Mouse (Mus musculus) midbrain, embryonic 11.5 days (tissue): ENCODE measurements around the gene E2f6. TPM values are rescaled to one million over a fixed set of nuclear protein-coding genes. Genes with fewer than 3 reads are reported as not detected.

Source experiments
- ATAC-seq: fragments of 200-750 bp; cut with Nextera tagmentation; 2 replicates; pipeline ENCODE4 v1.8.0; 2017; ENCODE audit warnings: moderate TSS enrichment, moderate library complexity; ENCODE audit not compliant: low FRiP score
- DNase-seq: peaks from one replicate; pipeline ENCODE4 v3.0.0; 2015; ENCODE audit warnings: low spot score; ENCODE audit errors: missing footprints
- H3K27ac ChIP-seq: fragments of 300-500 bp; sonication (generic); 2 replicates; pipeline ENCODE4 v1.5.1; 2014; ENCODE audit warnings: low read depth, low read length
- H3K27me3 ChIP-seq: fragments of 300-500 bp; sonication (generic); 2 replicates; pipeline ENCODE4 v1.6.1; 2014; ENCODE audit warnings: mild to moderate bottlenecking, low read length, moderate library complexity, mixed read lengths; ENCODE audit not compliant: control insufficient read depth, insufficient read depth
- H3K36me3 ChIP-seq: fragments of 300-500 bp; sonication (generic); 2 replicates; pipeline ENCODE4 v1.6.1; 2014; ENCODE audit warnings: mild to moderate bottlenecking, low read length, moderate library complexity, mixed read lengths; ENCODE audit not compliant: control insufficient read depth, insufficient read depth
- H3K4me1 ChIP-seq: fragments of 300-500 bp; sonication (generic); 2 replicates; pipeline ENCODE4 v1.6.1; 2014; ENCODE audit warnings: low read length; ENCODE audit not compliant: control insufficient read depth, insufficient read depth
- H3K4me2 ChIP-seq: fragments of 300-500 bp; sonication (generic); 2 replicates; pipeline ENCODE4 v1.6.1; 2014; ENCODE audit warnings: mild to moderate bottlenecking, moderate library complexity
- H3K4me3 ChIP-seq: fragments of 300-500 bp; sonication (generic); 2 replicates; pipeline ENCODE4 v1.5.1; 2014; ENCODE audit warnings: low read depth, low read length
- H3K9ac ChIP-seq: fragments of 300-500 bp; sonication (generic); 2 replicates; pipeline ENCODE4 v1.6.1; 2014; ENCODE audit warnings: low read length
- H3K9me3 ChIP-seq: fragments of 300-500 bp; sonication (generic); 2 replicates; pipeline ENCODE4 v1.6.1; 2016; ENCODE audit warnings: low read length; ENCODE audit not compliant: control insufficient read depth
- WGBS: fragments of 180-500 bp; shearing (Covaris S2); extraction: QIAGEN DNeasy Blood & Tissue Kit; methylation state at CpG from one replicate; pipeline ENCODE4 v1.1.7; 2014; 5-methylcytosine and 5-hydroxymethylcytosine counted together
- polyA plus RNA-seq: library from polyadenylated mRNA; unstranded; fragments of >200 nt; fragmentation: Nextera tagmentation; extraction: Ambion mirVana; gene quantifications from 2 replicates; pipeline ENCODE4 v1.2.1, GENCODE M21; 2014

E2f6 gene
- polyA plus RNA-seq, 1 experiment from 2014 or later = 85.1 TPM

- H3K4me3 ChIP-seq = no peak overlapping the region
- no peak overlapping the region for H3K4me2 ChIP-seq
- DNase-seq (no peak), ATAC-seq (no peak)
- no peak overlapping the region for H3K27ac ChIP-seq
- no peak overlapping the region for H3K9ac ChIP-seq
- peaks cover 5% of the 10 kb centered on the region; the same call in 1 of the 2 replicates for H3K4me1 ChIP-seq
- 67% methylated on average over 2 of the region's 2 CpGs for WGBS
- no peaks in the 10 kb centered on the region for H3K9me3 ChIP-seq
- no peaks in the 10 kb centered on the region for H3K27me3 ChIP-seq
- no peaks in the 10 kb centered on the region for H3K36me3 ChIP-seq
Observed at GRCm38 (mm10) chr12:16849821-16850220, 39.1 kb downstream of the E2f6 start.

DNA sequence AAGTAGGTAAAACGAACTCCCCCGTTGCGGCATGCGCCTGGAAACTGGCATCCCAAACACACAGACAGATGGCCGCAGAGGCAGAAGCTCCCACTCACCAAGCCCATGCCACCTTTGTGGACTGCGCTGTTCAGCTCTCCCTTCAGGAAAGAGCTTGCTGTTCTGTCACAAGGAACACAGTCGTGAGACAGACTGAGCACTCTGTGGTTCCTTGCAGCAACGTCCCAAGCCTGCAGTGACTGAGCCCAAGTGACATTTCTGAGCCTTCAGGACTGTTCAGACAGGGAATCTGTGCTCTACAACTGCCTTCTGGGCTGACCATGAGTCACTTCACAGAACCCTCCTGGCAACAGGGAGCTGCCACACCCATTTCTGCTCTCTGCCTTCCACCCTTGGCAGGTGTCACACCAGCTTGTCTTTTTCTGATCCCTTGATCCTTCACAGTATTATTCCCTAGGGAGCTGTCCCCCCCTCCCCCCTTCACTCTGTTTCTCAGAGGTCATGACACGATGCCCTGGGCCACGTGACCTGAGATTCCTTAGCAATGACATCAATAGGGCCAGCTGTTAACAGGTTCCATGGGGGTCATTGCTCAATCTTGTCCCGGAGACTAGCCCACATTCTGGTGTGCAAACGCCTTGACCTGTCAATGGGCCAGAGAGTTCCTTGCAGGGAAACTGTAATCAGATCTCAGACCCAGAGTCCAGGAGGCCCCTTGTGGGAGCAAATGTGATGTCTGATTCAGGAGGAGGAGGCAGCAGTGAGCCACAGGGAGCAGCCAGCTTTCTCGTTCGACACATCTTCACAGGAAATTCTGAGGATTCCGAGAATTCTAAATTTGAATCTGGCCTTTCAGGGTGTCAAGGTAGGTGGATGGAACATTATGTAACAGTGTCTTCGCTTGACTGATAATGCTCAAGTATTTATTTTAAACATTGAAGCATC is 39.9 kb downstream of the E2f6 start:
- peaks cover 7% of the 10 kb centered on the region; the same call in 1 of the 2 replicates for H3K4me1 ChIP-seq
- DNase-seq (peak; percentile 90), ATAC-seq (peak; percentile 59)
- no peak overlapping the region for H3K9ac ChIP-seq
- no peaks in the 10 kb centered on the region for H3K36me3 ChIP-seq
- H3K9me3 ChIP-seq = no peaks in the 10 kb centered on the region
- no peak overlapping the region for H3K4me3 ChIP-seq
- no peak overlapping the region for H3K27ac ChIP-seq
- H3K27me3 ChIP-seq = no peaks in the 10 kb centered on the region
- no peak overlapping the region for H3K4me2 ChIP-seq
- WGBS = 45% methylated on average over 16 of the region's 16 CpGs

DNA sequence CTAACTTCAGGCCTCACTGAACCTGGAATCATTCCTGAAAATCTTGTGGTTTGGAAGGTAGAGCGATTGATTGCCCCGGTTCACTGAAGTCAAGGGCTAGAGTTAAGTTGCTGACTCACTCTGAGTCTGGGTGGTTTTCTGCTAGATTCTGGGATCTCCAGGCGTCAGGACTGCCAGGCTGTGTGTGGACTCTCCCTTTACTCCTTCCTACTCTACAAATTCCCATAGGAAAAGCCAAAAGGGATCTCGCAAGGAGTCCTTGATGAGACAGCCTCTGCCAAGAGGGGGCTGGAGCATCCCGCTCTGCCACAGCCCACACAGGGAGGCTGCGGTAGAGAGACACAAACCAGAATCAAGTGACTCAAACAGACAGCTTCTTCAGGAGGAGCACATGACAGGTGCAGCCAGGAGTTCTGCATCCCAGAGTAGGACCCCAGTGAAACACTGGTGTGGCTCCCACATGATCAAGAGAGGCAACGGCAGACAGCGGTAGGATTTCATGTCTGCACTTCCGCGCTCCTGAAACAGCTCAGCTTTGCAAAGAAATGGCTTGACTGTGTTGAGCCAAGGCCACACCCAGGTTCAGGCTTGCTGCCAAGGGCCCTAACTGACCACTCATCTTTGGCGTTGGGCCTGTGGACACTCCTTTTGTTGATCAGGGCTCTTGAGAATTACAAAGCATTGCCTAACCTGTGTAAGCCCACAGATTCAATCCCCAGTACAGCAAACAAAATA is 42.8 kb downstream of the E2f6 start:
- H3K27ac ChIP-seq = no peak overlapping the region
- DNase-seq = no peak
- H3K4me3 ChIP-seq = no peak overlapping the region
- no peak for ATAC-seq
- no peaks in the 10 kb centered on the region for H3K9me3 ChIP-seq
- 86% methylated on average over 11 of the region's 11 CpGs for WGBS
- H3K27me3 ChIP-seq = no peaks in the 10 kb centered on the region
- H3K4me1 ChIP-seq = peaks cover 13% of the 10 kb centered on the region; the same call in 1 of the 2 replicates
- no peak overlapping the region for H3K9ac ChIP-seq
- no peak overlapping the region for H3K4me2 ChIP-seq
- H3K36me3 ChIP-seq = no peaks in the 10 kb centered on the region

GRCm38 (mm10) chr12:16855632-16856305 is 45.0 kb downstream of the E2f6 start:
- DNase-seq = peak; percentile 91
- Histone ChIP-seq H3K27ac (peak overlapping the region; percentile 72), H3K4me1 (peaks cover 10% of the 10 kb centered on the region; the same call in 1 of the 2 replicates), H3K4me3 (no peak overlapping the region), H3K9me3 (no peaks in the 10 kb centered on the region), H3K27me3 (no peaks in the 10 kb centered on the region), H3K9ac (no peak overlapping the region), H3K36me3 (no peaks in the 10 kb centered on the region), H3K4me2 (no peak overlapping the region)
- WGBS = 15% methylated on average over 6 of the region's 6 CpGs
- ATAC-seq = peak; percentile 94

- Histone ChIP-seq H3K36me3 (no peaks in the 10 kb centered on the region), H3K9me3 (no peaks in the 10 kb centered on the region), H3K27ac (peak overlapping the region; percentile 61; the same call in 1 of the 2 replicates), H3K9ac (no peak overlapping the region), H3K27me3 (no peaks in the 10 kb centered on the region), H3K4me2 (no peak overlapping the region), H3K4me1 (peaks cover 7% of the 10 kb centered on the region; the same call in 1 of the 2 replicates), H3K4me3 (no peak overlapping the region)
- DNase-seq (no peak), ATAC-seq (peak; percentile 51)
- WGBS = 53% methylated on average over 2 of the region's 2 CpGs
Observed at GRCm38 (mm10) chr12:16856306-16856679, 45.5 kb downstream of the E2f6 start.

- Histone ChIP-seq H3K27me3 (no peaks in the 10 kb centered on the region), H3K4me2 (no peak overlapping the region), H3K9ac (no peak overlapping the region), H3K4me1 (peaks cover 7% of the 10 kb centered on the region; the same call in 1 of the 2 replicates), H3K36me3 (no peaks in the 10 kb centered on the region), H3K27ac (no peak overlapping the region), H3K4me3 (no peak overlapping the region), H3K9me3 (no peaks in the 10 kb centered on the region)
- WGBS = 89% methylated on average over 4 of the region's 4 CpGs
- no peak for DNase-seq
- no peak for ATAC-seq
Observed at GRCm38 (mm10) chr12:16858081-16858480, 47.3 kb downstream of the E2f6 start.

DNA sequence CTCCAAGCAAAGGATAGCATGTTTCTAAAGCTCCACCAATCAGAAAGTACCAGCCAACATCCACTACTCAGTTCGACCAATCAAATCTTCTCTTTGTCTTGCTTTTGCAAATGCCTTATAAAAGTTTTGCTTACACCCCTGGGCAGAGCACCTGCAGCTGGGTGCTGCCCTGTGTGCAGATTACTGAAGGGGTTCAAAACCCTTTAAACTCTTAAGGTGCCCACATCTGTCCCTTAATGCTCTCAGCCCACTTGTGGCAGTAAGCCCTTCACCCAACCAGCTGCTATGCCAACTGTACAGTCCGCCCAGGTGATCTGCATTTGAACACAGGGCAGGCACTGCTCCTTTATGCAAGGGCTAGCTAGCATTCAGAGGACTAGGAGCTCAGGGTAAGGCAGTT is 49.0 kb downstream of the E2f6 start:
- no peaks in the 10 kb centered on the region for H3K36me3 ChIP-seq
- WGBS = 87% methylated on average over 2 of the region's 2 CpGs
- H3K9ac ChIP-seq = no peak overlapping the region
- no peak overlapping the region for H3K4me2 ChIP-seq
- DNase-seq = no peak
- H3K4me3 ChIP-seq = no peak overlapping the region
- H3K27ac ChIP-seq = no peak overlapping the region
- H3K4me1 ChIP-seq = peaks cover 7% of the 10 kb centered on the region; the same call in 1 of the 2 replicates
- no peaks in the 10 kb centered on the region for H3K9me3 ChIP-seq
- ATAC-seq = no peak
- no peaks in the 10 kb centered on the region for H3K27me3 ChIP-seq

- ATAC-seq (no peak), DNase-seq (peak; percentile 81)
- H3K9me3 ChIP-seq = no peaks in the 10 kb centered on the region
- H3K9ac ChIP-seq = no peak overlapping the region
- no peak overlapping the region for H3K27ac ChIP-seq
- H3K36me3 ChIP-seq = no peaks in the 10 kb centered on the region
- no peak overlapping the region for H3K4me2 ChIP-seq
- H3K4me3 ChIP-seq = no peak overlapping the region
- 89% methylated on average over 1 of the region's 1 CpGs for WGBS
- no peaks in the 10 kb centered on the region for H3K27me3 ChIP-seq
- H3K4me1 ChIP-seq = peaks cover 6% of the 10 kb centered on the region; the same call in 1 of the 2 replicates
Observed at GRCm38 (mm10) chr12:16860533-16860932, 49.8 kb downstream of the E2f6 start.
